Mouse (Mus musculus): ENCODE measurements at regions not wholly inside any gene's neighbourhood (a gene's known extent, or its start where the extent isn't known, plus 50 kb on each side); places are given as distances from the start of the nearest gene placed in this dataset.

GRCm38 (mm10) chr6:93087329-93087728 is 144.0 kb upstream of the Adamts9 start:
- no peak overlapping the region for H3K4me3 ChIP-seq (ENCODE audit: low read depth, low read length)
- H3K36me3 ChIP-seq (ENCODE audit: control insufficient read depth, insufficient read depth, low read length): no peaks in the 10 kb centered on the region
- H3K27me3 ChIP-seq (ENCODE audit: control insufficient read depth, insufficient read depth, low read length): no peaks in the 10 kb centered on the region
- H3K9me3 ChIP-seq (ENCODE audit: control insufficient read depth, low read length): no peaks in the 10 kb centered on the region
- no peak overlapping the region for H3K27ac ChIP-seq (ENCODE audit: low read depth, low read length)
- 87% methylated on average over 2 of the region's 2 CpGs for WGBS
- no peaks in the 10 kb centered on the region for H3K4me1 ChIP-seq (ENCODE audit: control insufficient read depth, insufficient read depth, low read length)
- DNase-seq (ENCODE audit: low spot score) (no peak), ATAC-seq (ENCODE audit: insufficient read depth, low FRiP score, low TSS enrichment) (no peak)
- no peak overlapping the region for H3K9ac ChIP-seq (ENCODE audit: low read length)
- H3K4me2 ChIP-seq (ENCODE audit: low read depth): no peak overlapping the region

- no peak overlapping the region for H3K9ac ChIP-seq (ENCODE audit: low read length)
- ATAC-seq (ENCODE audit: insufficient read depth, low FRiP score, low TSS enrichment) (no peak), DNase-seq (ENCODE audit: low spot score) (no peak)
- 93% methylated on average over 1 of the region's 1 CpGs for WGBS
- H3K9me3 ChIP-seq (ENCODE audit: control insufficient read depth, low read length): no peaks in the 10 kb centered on the region
- no peak overlapping the region for H3K4me3 ChIP-seq (ENCODE audit: low read depth, low read length)
- no peaks in the 10 kb centered on the region for H3K27me3 ChIP-seq (ENCODE audit: control insufficient read depth, insufficient read depth, low read length)
- no peaks in the 10 kb centered on the region for H3K36me3 ChIP-seq (ENCODE audit: control insufficient read depth, insufficient read depth, low read length)
- H3K27ac ChIP-seq (ENCODE audit: low read depth, low read length): no peak overlapping the region
- no peak overlapping the region for H3K4me2 ChIP-seq (ENCODE audit: low read depth)
- no peaks in the 10 kb centered on the region for H3K4me1 ChIP-seq (ENCODE audit: control insufficient read depth, insufficient read depth, low read length)
Measured at GRCm38 (mm10) chr6:93084286-93084685, 141.0 kb upstream of the Adamts9 start.

DNA sequence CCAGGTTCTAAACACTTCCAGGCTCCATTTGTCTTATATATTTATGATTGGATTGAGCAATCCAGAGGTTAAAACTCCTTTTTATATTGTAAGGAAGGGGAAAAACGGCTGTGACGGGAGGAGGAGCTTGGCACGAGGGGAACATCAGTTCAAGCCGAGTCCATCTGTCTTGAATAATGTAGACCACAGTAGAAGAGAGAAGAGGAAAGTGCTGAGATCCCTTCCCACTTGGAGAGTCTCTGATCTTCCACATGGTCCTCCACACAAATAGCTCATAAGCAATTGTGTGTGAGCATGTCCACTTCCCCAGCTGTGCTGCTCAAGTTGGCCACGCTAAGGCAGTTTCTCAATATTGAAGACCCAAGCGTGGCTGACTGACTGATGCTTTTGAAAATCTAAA is 140.4 kb upstream of the Adamts9 start:
- Histone ChIP-seq H3K36me3 (ENCODE audit: control insufficient read depth, insufficient read depth, low read length) (no peaks in the 10 kb centered on the region), H3K9ac (ENCODE audit: low read length) (no peak overlapping the region), H3K4me1 (ENCODE audit: control insufficient read depth, insufficient read depth, low read length) (no peaks in the 10 kb centered on the region), H3K27me3 (ENCODE audit: control insufficient read depth, insufficient read depth, low read length) (no peaks in the 10 kb centered on the region), H3K4me2 (ENCODE audit: low read depth) (no peak overlapping the region), H3K27ac (ENCODE audit: low read depth, low read length) (no peak overlapping the region), H3K9me3 (ENCODE audit: control insufficient read depth, low read length) (no peaks in the 10 kb centered on the region), H3K4me3 (ENCODE audit: low read depth, low read length) (no peak overlapping the region)
- DNase-seq (ENCODE audit: low spot score) (no peak), ATAC-seq (ENCODE audit: insufficient read depth, low FRiP score, low TSS enrichment) (no peak)
- WGBS: 91% methylated on average over 6 of the region's 6 CpGs

- WGBS: 79% methylated on average over 4 of the region's 4 CpGs
- H3K4me3 ChIP-seq (ENCODE audit: low read depth, low read length): no peak overlapping the region
- no peak overlapping the region for H3K4me2 ChIP-seq (ENCODE audit: low read depth)
- H3K27ac ChIP-seq (ENCODE audit: low read depth, low read length): no peak overlapping the region
- no peak for ATAC-seq (ENCODE audit: insufficient read depth, low FRiP score, low TSS enrichment)
- no peak overlapping the region for H3K9ac ChIP-seq (ENCODE audit: low read length)
- no peaks in the 10 kb centered on the region for H3K4me1 ChIP-seq (ENCODE audit: control insufficient read depth, insufficient read depth, low read length)
- H3K9me3 ChIP-seq (ENCODE audit: control insufficient read depth, low read length): no peaks in the 10 kb centered on the region
- no peak for DNase-seq (ENCODE audit: low spot score)
- no peaks in the 10 kb centered on the region for H3K27me3 ChIP-seq (ENCODE audit: control insufficient read depth, insufficient read depth, low read length)
- H3K36me3 ChIP-seq (ENCODE audit: control insufficient read depth, insufficient read depth, low read length): no peaks in the 10 kb centered on the region
Measured at GRCm38 (mm10) chr6:93082205-93082604, 138.9 kb upstream of the Adamts9 start.

DNA sequence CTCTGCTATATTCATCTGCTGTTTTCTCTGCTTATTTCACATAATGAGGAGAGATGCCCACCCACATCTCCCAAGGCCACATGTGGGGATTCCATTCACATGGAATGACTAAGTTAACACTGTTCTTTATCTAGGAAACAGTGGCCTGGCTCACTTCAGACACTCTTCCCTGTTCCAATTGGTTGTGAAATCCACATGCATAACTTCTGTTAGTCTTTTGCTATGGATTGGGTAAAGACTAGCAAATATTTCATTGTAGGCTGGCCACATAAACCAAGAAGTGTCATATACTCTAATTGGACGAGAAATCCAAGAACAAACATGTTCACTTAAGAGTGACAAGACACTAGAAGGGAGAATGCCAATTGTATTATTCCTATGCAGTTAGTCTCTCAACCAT is 133.4 kb upstream of the Adamts9 start:
- Histone ChIP-seq H3K4me1 (ENCODE audit: control insufficient read depth, insufficient read depth, low read length) (no peaks in the 10 kb centered on the region), H3K4me2 (ENCODE audit: low read depth) (no peak overlapping the region), H3K27me3 (ENCODE audit: control insufficient read depth, insufficient read depth, low read length) (no peaks in the 10 kb centered on the region), H3K4me3 (ENCODE audit: low read depth, low read length) (no peak overlapping the region), H3K9me3 (ENCODE audit: control insufficient read depth, low read length) (no peaks in the 10 kb centered on the region), H3K36me3 (ENCODE audit: control insufficient read depth, insufficient read depth, low read length) (no peaks in the 10 kb centered on the region), H3K27ac (ENCODE audit: low read depth, low read length) (no peak overlapping the region), H3K9ac (ENCODE audit: low read length) (no peak overlapping the region)
- 81% methylated on average over 1 of the region's 1 CpGs for WGBS
- no peak for DNase-seq (ENCODE audit: low spot score)
- no peak for ATAC-seq (ENCODE audit: insufficient read depth, low FRiP score, low TSS enrichment)

DNA sequence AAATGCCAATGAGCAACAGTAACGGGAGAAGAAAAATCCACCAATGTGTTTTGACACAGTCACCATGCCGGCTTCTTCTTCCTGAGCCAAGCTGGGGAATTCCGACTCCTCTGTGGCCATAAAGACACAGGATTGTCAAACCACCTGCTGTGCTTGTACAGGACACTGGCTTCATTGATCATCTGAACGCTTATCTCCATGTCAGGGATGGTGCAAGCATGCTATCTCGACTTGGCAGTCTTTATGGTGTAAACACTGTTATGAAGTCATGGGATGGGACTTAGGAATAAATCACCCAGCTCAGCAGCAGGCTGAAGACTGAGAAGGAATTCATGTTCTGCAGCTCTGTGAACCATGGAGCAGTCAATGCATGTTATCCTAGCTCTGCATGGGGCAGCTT is 132.6 kb upstream of the Adamts9 start:
- H3K4me1 ChIP-seq (ENCODE audit: control insufficient read depth, insufficient read depth, low read length): no peaks in the 10 kb centered on the region
- no peak overlapping the region for H3K4me3 ChIP-seq (ENCODE audit: low read depth, low read length)
- DNase-seq (ENCODE audit: low spot score) (no peak), ATAC-seq (ENCODE audit: insufficient read depth, low FRiP score, low TSS enrichment) (no peak)
- no peak overlapping the region for H3K9ac ChIP-seq (ENCODE audit: low read length)
- H3K27me3 ChIP-seq (ENCODE audit: control insufficient read depth, insufficient read depth, low read length): no peaks in the 10 kb centered on the region
- H3K36me3 ChIP-seq (ENCODE audit: control insufficient read depth, insufficient read depth, low read length): no peaks in the 10 kb centered on the region
- H3K27ac ChIP-seq (ENCODE audit: low read depth, low read length): no peak overlapping the region
- 48% methylated on average over 5 of the region's 5 CpGs for WGBS
- no peak overlapping the region for H3K4me2 ChIP-seq (ENCODE audit: low read depth)
- H3K9me3 ChIP-seq (ENCODE audit: control insufficient read depth, low read length): no peaks in the 10 kb centered on the region

DNA sequence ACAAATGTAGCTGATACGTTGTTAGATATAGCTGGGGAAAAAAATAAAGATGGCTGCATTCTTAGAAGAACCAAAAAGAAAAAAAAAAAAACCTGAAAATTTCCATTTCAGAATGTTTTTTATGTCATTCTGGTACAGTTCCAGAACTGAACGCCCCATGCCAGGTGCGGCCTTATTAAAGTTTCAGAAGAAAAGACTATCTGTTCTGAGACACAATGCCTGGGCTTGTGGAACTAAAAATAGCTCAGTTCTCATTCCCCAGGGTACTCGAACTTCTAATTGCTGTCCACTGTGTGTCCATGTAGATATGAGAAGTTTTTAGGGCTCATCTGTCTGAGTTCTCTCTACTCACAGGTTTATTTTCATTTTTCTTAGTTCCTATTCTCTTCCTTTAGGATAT is 131.7 kb upstream of the Adamts9 start:
- no peaks in the 10 kb centered on the region for H3K4me1 ChIP-seq (ENCODE audit: control insufficient read depth, insufficient read depth, low read length)
- H3K9ac ChIP-seq (ENCODE audit: low read length): no peak overlapping the region
- no peak overlapping the region for H3K27ac ChIP-seq (ENCODE audit: low read depth, low read length)
- H3K4me2 ChIP-seq (ENCODE audit: low read depth): no peak overlapping the region
- no peak overlapping the region for H3K4me3 ChIP-seq (ENCODE audit: low read depth, low read length)
- WGBS: 86% methylated on average over 4 of the region's 4 CpGs
- no peak for DNase-seq (ENCODE audit: low spot score)
- no peaks in the 10 kb centered on the region for H3K27me3 ChIP-seq (ENCODE audit: control insufficient read depth, insufficient read depth, low read length)
- H3K36me3 ChIP-seq (ENCODE audit: control insufficient read depth, insufficient read depth, low read length): no peaks in the 10 kb centered on the region
- H3K9me3 ChIP-seq (ENCODE audit: control insufficient read depth, low read length): no peaks in the 10 kb centered on the region
- ATAC-seq (ENCODE audit: insufficient read depth, low FRiP score, low TSS enrichment): no peak

GRCm38 (mm10) chr6:93070916-93071315 is 127.6 kb upstream of the Adamts9 start:
- DNase-seq (ENCODE audit: low spot score) (no peak), ATAC-seq (ENCODE audit: insufficient read depth, low FRiP score, low TSS enrichment) (no peak)
- peaks cover 3% of the 10 kb centered on the region; the same call in 1 of the 2 replicates for H3K4me1 ChIP-seq (ENCODE audit: control insufficient read depth, insufficient read depth, low read length)
- no peak overlapping the region for H3K4me2 ChIP-seq (ENCODE audit: low read depth)
- no peak overlapping the region for H3K4me3 ChIP-seq (ENCODE audit: low read depth, low read length)
- H3K27me3 ChIP-seq (ENCODE audit: control insufficient read depth, insufficient read depth, low read length): no peaks in the 10 kb centered on the region
- H3K9me3 ChIP-seq (ENCODE audit: control insufficient read depth, low read length): no peaks in the 10 kb centered on the region
- 92% methylated on average over 5 of the region's 5 CpGs for WGBS
- H3K27ac ChIP-seq (ENCODE audit: low read depth, low read length): no peak overlapping the region
- no peak overlapping the region for H3K9ac ChIP-seq (ENCODE audit: low read length)
- no peaks in the 10 kb centered on the region for H3K36me3 ChIP-seq (ENCODE audit: control insufficient read depth, insufficient read depth, low read length)

- 88% methylated on average over 5 of the region's 5 CpGs for WGBS
- DNase-seq (ENCODE audit: low spot score) (no peak), ATAC-seq (ENCODE audit: insufficient read depth, low FRiP score, low TSS enrichment) (no peak)
- no peak overlapping the region for H3K4me3 ChIP-seq (ENCODE audit: low read depth, low read length)
- H3K27me3 ChIP-seq (ENCODE audit: control insufficient read depth, insufficient read depth, low read length): no peaks in the 10 kb centered on the region
- H3K4me2 ChIP-seq (ENCODE audit: low read depth): no peak overlapping the region
- H3K36me3 ChIP-seq (ENCODE audit: control insufficient read depth, insufficient read depth, low read length): no peaks in the 10 kb centered on the region
- H3K9ac ChIP-seq (ENCODE audit: low read length): no peak overlapping the region
- no peak overlapping the region for H3K27ac ChIP-seq (ENCODE audit: low read depth, low read length)
- H3K4me1 ChIP-seq (ENCODE audit: control insufficient read depth, insufficient read depth, low read length): peaks cover 3% of the 10 kb centered on the region; the same call in 1 of the 2 replicates
- H3K9me3 ChIP-seq (ENCODE audit: control insufficient read depth, low read length): no peaks in the 10 kb centered on the region
Measured at GRCm38 (mm10) chr6:93067808-93068207, 124.5 kb upstream of the Adamts9 start.
